Mouse (Mus musculus): ENCODE results near the gene Gm47969.
"Not testable (repeated sequence)": the region's sequence is repeated elsewhere in the genome, so short reads cannot be mapped to it uniquely, and the experiment has no call there.

Gene Gm47969

GRCm38 (mm10) chr1:83044882-83045427 lies at the start of gene Gm47969:
Gm47969 (plus strand) TSS chr1:83044932.
- no peak for DNase-seq

GRCm38 (mm10) chr1:83000306-83000705 lies 44.4 kb upstream of the Gm47969 start, which contains the start of gene Gm47959:
Gm47959 (plus strand) TSS chr1:83000548.
- not testable (repeated sequence) for DNase-seq

GRCm38 (mm10) chr1:83006218-83007179 lies 38.2 kb upstream of the Gm47969 start:
- DNase-seq: no peak

- no peak for DNase-seq
These were observed 37.3 kb upstream of the Gm47969 start for GRCm38 (mm10) chr1:83007471-83007870.

GRCm38 (mm10) chr1:83014477-83014876 lies 30.3 kb upstream of the Gm47969 start:
- no peak for DNase-seq

GRCm38 (mm10) chr1:83015329-83015879 lies 29.3 kb upstream of the Gm47969 start:
- peak in 1 of 2 experiments; percentile 51 for DNase-seq

- peak in 1 of 2 experiments; percentile 13 for DNase-seq
These were observed 28.2 kb upstream of the Gm47969 start for GRCm38 (mm10) chr1:83016556-83016955.

GRCm38 (mm10) chr1:83031950-83032349 lies 12.8 kb upstream of the Gm47969 start:
- DNase-seq: peak in 1 of 2 experiments; percentile 21

- no peak for DNase-seq
These were observed 12.2 kb upstream of the Gm47969 start for GRCm38 (mm10) chr1:83032508-83032907.

- DNase-seq: no peak
These were observed 10.2 kb upstream of the Gm47969 start for GRCm38 (mm10) chr1:83034509-83034908.

- DNase-seq: no peak
These were observed 7.7 kb upstream of the Gm47969 start for GRCm38 (mm10) chr1:83036892-83037667.

GRCm38 (mm10) chr1:83038109-83038672 lies 6.5 kb upstream of the Gm47969 start, which contains the start of gene Slc19a3:
Slc19a3 (minus strand) TSS chr1:83038448.
- DNase-seq: peak; percentile 66 to 67

GRCm38 (mm10) chr1:83039080-83039479 lies 5.7 kb upstream of the Gm47969 start:
- DNase-seq: no peak

- no peak for DNase-seq
These were observed 2.4 kb upstream of the Gm47969 start, which contains the start of gene Krtap28-10 for GRCm38 (mm10) chr1:83042380-83042779. Krtap28-10 (minus strand) TSS chr1:83042480.

- peak; percentile 59 to 60 for DNase-seq
These were observed 13.7 kb downstream of the Gm47969 start for GRCm38 (mm10) chr1:83058481-83058880.

GRCm38 (mm10) chr1:83059278-83059677 lies 14.5 kb downstream of the Gm47969 start, which contains the start of gene A030005K14Rik:
A030005K14Rik (minus strand) TSS chr1:83059378.
- DNase-seq: no peak

GRCm38 (mm10) chr1:83060643-83061042 lies 15.9 kb downstream of the Gm47969 start, which contains the start of gene Krtap28-13:
Krtap28-13 (plus strand) TSS chr1:83060930.
- no peak for DNase-seq

GRCm38 (mm10) chr1:83064851-83065250 lies 20.1 kb downstream of the Gm47969 start:
- peak; percentile 14 to 23 for DNase-seq

- no peak for DNase-seq
These were observed 21.8 kb downstream of the Gm47969 start for GRCm38 (mm10) chr1:83066577-83066976.

- DNase-seq: no peak
These were observed 22.5 kb downstream of the Gm47969 start for GRCm38 (mm10) chr1:83067205-83067604.

GRCm38 (mm10) chr1:83075526-83076189 lies 30.9 kb downstream of the Gm47969 start:
- no peak for DNase-seq
